In the genomic region with DNA sequence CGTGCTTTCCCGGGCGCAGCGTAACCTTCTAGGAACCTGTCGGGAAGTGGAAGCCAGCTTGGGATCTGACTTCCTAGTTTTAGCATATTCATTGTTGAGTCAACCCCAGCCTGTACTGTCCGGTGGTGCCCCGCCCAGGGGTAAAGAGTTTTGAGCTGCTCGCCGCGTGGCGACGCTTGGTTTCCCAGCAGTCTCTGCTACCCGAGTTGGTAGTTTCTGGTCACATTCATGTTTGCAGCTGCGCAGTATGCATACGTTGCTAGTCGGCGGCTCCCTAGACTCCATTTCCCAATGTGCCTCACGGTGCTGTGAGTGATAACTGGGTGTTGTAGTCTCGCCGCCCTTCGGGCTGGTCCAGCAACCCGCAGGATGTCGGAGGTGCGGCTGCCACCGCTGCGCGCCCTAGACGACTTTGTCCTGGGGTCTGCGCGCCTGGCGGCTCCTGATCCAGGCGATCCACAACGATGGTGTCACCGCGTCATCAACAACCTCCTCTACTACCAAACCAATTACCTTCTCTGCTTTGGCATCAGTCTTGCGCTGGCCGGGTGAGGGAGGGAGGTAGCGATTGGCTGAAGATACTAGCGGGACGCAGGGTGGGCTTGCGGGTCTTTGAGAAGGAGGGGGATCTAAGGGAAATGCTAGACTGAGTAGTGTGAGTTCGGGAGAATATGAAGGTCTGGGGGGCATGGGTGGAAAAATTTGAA, we compare ENCODE assay signal across 8 mouse cellular contexts. TPM values are rescaled to one million over a fixed set of nuclear protein-coding genes. Genes with fewer than 3 reads are reported as not detected.
A peak's percentile ranks its signal among the peaks of the same experiment; 100 is the strongest.
DNase-seq lines count a peak whose midpoint lies in the region; ATAC-seq lines count a peak whose summit lies in the region.

Gene Praf2 (plus strand): TSS at position 225 of the 707 bp plus-strand sequence.

- no peaks in the 10 kb centered on the region for H3K27me3 ChIP-seq in hindbrain, embryonic 15.5 days

- H3K9me3 ChIP-seq in hindbrain, embryonic 15.5 days = no peaks in the 10 kb centered on the region

- H3K9ac ChIP-seq in hindbrain, embryonic 15.5 days = peak within 1 kb of the TSS; percentile 53

- peak within 1 kb of the TSS; percentile 59 for H3K4me2 ChIP-seq in hindbrain, embryonic 15.5 days

- H3K36me3 ChIP-seq in hindbrain, embryonic 15.5 days = 0 out of 2 replicates have a peak, but pooled peaks cover 4% of the 10 kb centered on the region
- no peaks in the 10 kb centered on the region for H3K36me3 ChIP-seq in macrophage (ENCODE audit: inconsistent target)

- H3K4me1 ChIP-seq in hindbrain, embryonic 15.5 days (replicated peaks) = peaks cover 13% of the 10 kb centered on the region

- peak within 1 kb of the TSS; percentile 54 for H3K4me3 ChIP-seq in hindbrain, embryonic 15.5 days
- peak within 1 kb of the TSS; percentile 28 for H3K4me3 ChIP-seq in macrophage (ENCODE audit: inconsistent target)

- H3K79me2 ChIP-seq in macrophage (ENCODE audit: inconsistent target) = peaks cover 2% of the 10 kb centered on the region; the same call in 1 of the 2 replicates

- H3K27ac ChIP-seq in hindbrain, embryonic 15.5 days (replicated peaks) = peak within 1 kb of the TSS; percentile 86
- H3K27ac ChIP-seq in macrophage = peak within 1 kb of the TSS; percentile 42

- 24% methylated on average over 42 of the region's 42 CpGs for WGBS in hindbrain, embryonic 15.5 days
- WGBS in macrophage (ENCODE audit: missing documents) = 29% methylated on average over 42 of the region's 42 CpGs

- ATAC-seq in hindbrain, embryonic 15.5 days (ENCODE audit: low FRiP score, low read depth) = peak; percentile 95

- DNase-seq in T-cell, adult 2 months (ENCODE audit: low spot score) = peak; percentile 79
- peak; percentile 78 to 83 for DNase-seq in cerebellum, postnatal 25 days
- DNase-seq in frontal cortex, postnatal 36 days (ENCODE audit: low spot score in 2 of 2) = peak; percentile 79 to 88
- DNase-seq in left cerebral cortex, adult 18-20 months (ENCODE audit: low spot score in 2 of 2) = peak; percentile 75 to 87
- DNase-seq in right cerebral cortex, adult 18-20 months = peak; percentile 88
- peak; percentile 28 for DNase-seq in urinary bladder, postnatal 25 days (ENCODE audit: low spot score)

RNA-seq across cellular contexts. Expression of gene Praf2, which starts in this region (rescaled TPM):
- 126 and 132 TPM in 2 replicates for polyA plus RNA-seq in hindbrain, embryonic 15.5 days (2015; fragmentation: Nextera tagmentation; extraction: Ambion mirVana)
- total RNA-seq in left cerebral cortex, adult 18-20 months (2021) = 10 to 100 TPM; 96.0 to 98.1 TPM
- 1 to 10 TPM in 3 of 26 experiments, under 1 TPM in 3, not detected in 20; 0.54 to 8.8 (median 0.99) TPM for total RNA-seq in macrophage (2018; cell fraction: chromatin; rRNA removed)
- 10 to 100 TPM in 10 of 26 experiments, 1 to 10 TPM in 16; 5.8 to 13.0 (median 9.4) TPM for total RNA-seq in macrophage (2018; cell fraction: cytosol; rRNA removed)
- 1 to 10 TPM; 1.2 to 7.5 (median 2.4) TPM for total RNA-seq in macrophage (2018; cell fraction: nucleus; rRNA removed)
- polyA plus RNA-seq in macrophage (2018) = 7.2 to 12.3 TPM (median 7.3 TPM) in 3 replicates

Comparison
In these comparisons a context has a peak if more than half of its experiments do, and no peak if none do; other contexts are left out.
1. Peak in every context shown above with its lines: DNase-seq, ATAC-seq, H3K4me3 ChIP-seq and H3K27ac ChIP-seq.
2. DNase-seq: peak in every context shown above with its lines; median percentile 88 in right cerebral cortex, adult 18-20 months; 84 in frontal cortex, postnatal 36 days; 81 in left cerebral cortex, adult 18-20 months; 80 in cerebellum, postnatal 25 days; 79 in T-cell, adult 2 months; 28 in urinary bladder, postnatal 25 days.